Mouse (Mus musculus): ENCODE results near the gene Hapln4. TPM values are rescaled to one million over a fixed set of nuclear protein-coding genes. Genes with fewer than 3 reads are reported as not detected.

The Hapln4 gene
- total and polyA plus RNA-seq, 3 experiments: 0.07 to 0.30 (median 0.20) TPM

DNA sequence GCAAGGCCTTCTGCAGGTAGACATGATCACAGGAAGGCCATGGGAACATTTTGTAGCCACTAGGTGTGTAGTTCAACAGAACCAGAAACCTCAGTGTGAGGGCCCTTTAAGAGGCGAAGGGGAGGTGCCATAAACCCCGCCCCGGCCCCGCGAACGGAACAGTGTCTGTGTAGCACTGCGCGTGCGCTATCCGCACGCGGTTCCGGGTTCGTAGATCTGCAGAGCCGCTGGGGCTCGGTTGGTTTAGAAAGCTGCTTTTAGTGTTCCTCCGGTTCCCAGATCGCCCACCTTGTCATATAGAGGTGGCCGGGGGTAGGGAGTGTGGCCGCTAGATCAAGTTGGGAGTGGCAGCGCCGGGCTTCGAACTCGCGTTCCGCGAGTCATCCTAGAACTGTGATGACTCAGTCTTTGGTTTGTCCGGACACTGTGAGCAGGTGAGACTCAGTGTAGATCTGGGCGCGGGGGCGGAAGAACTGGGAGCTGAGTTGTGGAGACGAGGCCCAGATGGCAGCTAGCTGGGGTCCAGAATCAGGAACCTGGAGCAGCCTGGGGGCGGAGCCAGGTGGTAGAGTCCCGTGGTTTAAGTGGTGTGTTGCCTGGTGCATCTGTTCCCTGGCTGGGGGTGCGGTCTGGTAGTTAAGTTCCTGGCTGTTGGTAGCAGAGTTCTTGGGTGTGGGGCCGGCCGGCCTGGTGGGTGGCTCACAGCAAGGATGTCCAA is 48.1 kb downstream of the Hapln4 start, which contains the start of gene Nr2c2ap:
Nr2c2ap (plus strand) TSS at position 168 of the 718 bp plus-strand sequence.
- in situ Hi-C loops (cut with MboI; ENCODE audit: low pct_ligation_motif_present, low pct_unique_long_range_greater_than_20kb, low sequenced_read_pairs) (loop anchor here (5.0 kb wide), 1 partner anchor 36 kb away; no protein-coding TSS in a partner anchor), dilution Hi-C loops (cut with MboI; ENCODE audit: extremely low pct_ligation_motif_present, extremely low pct_unique_long_range_greater_than_20kb, low sequenced_read_pairs) (no loop called here)
- DNase-seq (ENCODE audit: extremely low read depth): peak; percentile 92
- peaks cover 35 to 48% of the 10 kb centered on the region in 2 experiments for H3K36me3 ChIP-seq (replicated peaks in 1 of 2; ENCODE audit: control insufficient read depth in 1 of 2, insufficient read depth in 1 of 2, low read length in 1 of 2)
- TF ChIP-seq TBP (conservative IDR thresholded peaks at IDR 0.05; ENCODE audit: low read depth, low read length) (0 out of 2 replicates have a peak, but pooled peaks have one; percentile 12), HCFC1 (IDR thresholded peaks at IDR 0.05; ENCODE audit: low read depth, low read length) (peak; percentile 75), MYC (IDR thresholded peaks at IDR 0.05; ENCODE audit: low read depth, low read length) (peak; percentile 91), E2F4 (IDR thresholded peaks at IDR 0.05; ENCODE audit: insufficient replicate concordance, low read depth, low read length) (peak; percentile 32; the same call in 1 of the 2 replicates), CHD1 (IDR thresholded peaks at IDR 0.05; ENCODE audit: low read depth, low read length) (no peak), JUND (conservative IDR thresholded peaks at IDR 0.05; ENCODE audit: low read depth, low read length) (no peak), MAZ (IDR thresholded peaks at IDR 0.05; ENCODE audit: low read depth, low read length) (peak; percentile 40), IRF4 (IDR thresholded peaks at IDR 0.05; ENCODE audit: low read depth, low read length) (peak; percentile 17; the same call in 1 of the 2 replicates), USF1 (IDR thresholded peaks at IDR 0.05; ENCODE audit: low read depth, low read length) (no peak), ZNF384 (IDR thresholded peaks at IDR 0.05; ENCODE audit: low read depth, low read length) (no peak), CHD2 (IDR thresholded peaks at IDR 0.05; ENCODE audit: low read length) (no peak; the same call in 1 of the 2 replicates), MEF2A (IDR thresholded peaks at IDR 0.05; ENCODE audit: borderline replicate concordance, low read depth, low read length) (0 out of 2 replicates have a peak, but pooled peaks have one; percentile 30), CTCF (conservative IDR thresholded peaks at IDR 0.05 in 1 of 2, IDR thresholded peaks at IDR 0.05 in 1 of 2; ENCODE audit: low read depth in 2 of 2, low read length in 2 of 2) (0 out of 4 replicates have a peak, but pooled peaks of 1 of the 2 experiments have one; percentile 4), SIN3A (IDR thresholded peaks at IDR 0.05; ENCODE audit: low read length) (peak; percentile 94), GABPA (IDR thresholded peaks at IDR 0.05; ENCODE audit: insufficient replicate concordance, low read depth, low read length) (no peak), MAFK (IDR thresholded peaks at IDR 0.05; ENCODE audit: insufficient replicate concordance, low read length) (no peak), MAX (IDR thresholded peaks at IDR 0.05; ENCODE audit: low read length) (peak; percentile 87), JUN (IDR thresholded peaks at IDR 0.05; ENCODE audit: insufficient read depth, low read depth, low read length) (no peak), EP300 (IDR thresholded peaks at IDR 0.05; ENCODE audit: low read length) (no peak), ZC3H11A (IDR thresholded peaks at IDR 0.05; ENCODE audit: low read depth, low read length) (no peak), USF2 (conservative IDR thresholded peaks at IDR 0.05; ENCODE audit: low read depth, low read length) (no peak), NRF1 (IDR thresholded peaks at IDR 0.05; ENCODE audit: low read depth, low read length) (peak; percentile 90), POLR2AphosphoS2 (IDR thresholded peaks at IDR 0.05; ENCODE audit: low read depth, low read length) (peak; percentile 71; the same call in 1 of the 2 replicates), POLR2A (IDR thresholded peaks at IDR 0.05; ENCODE audit: low read depth, low read length) (peak; percentile 94), ELF1 (IDR thresholded peaks at IDR 0.05; ENCODE audit: low read depth, low read length) (peak; percentile 97), UBTF (IDR thresholded peaks at IDR 0.05; ENCODE audit: low read depth, low read length) (no peak), TCF12 (IDR thresholded peaks at IDR 0.05; ENCODE audit: low read depth, low read length) (peak; percentile 64), RCOR1 (conservative IDR thresholded peaks at IDR 0.05; ENCODE audit: low read depth, low read length) (no peak), PAX5 (IDR thresholded peaks at IDR 0.05; ENCODE audit: low read length) (no peak), ETS1 (conservative IDR thresholded peaks at IDR 0.05; ENCODE audit: low read depth, low read length) (no peak), SMC3 (IDR thresholded peaks at IDR 0.05; ENCODE audit: low read depth, low read length) (no peak; the same call in 1 of the 2 replicates), RAD21 (IDR thresholded peaks at IDR 0.05; ENCODE audit: low read depth, low read length) (no peak), ZMIZ1 (IDR thresholded peaks at IDR 0.05; ENCODE audit: low read depth, low read length) (peak; percentile 49; the same call in 1 of the 2 replicates), KAT2A (IDR thresholded peaks at IDR 0.05; ENCODE audit: insufficient replicate concordance, low read length) (0 out of 2 replicates have a peak, but pooled peaks have one; percentile 38), BHLHE40 (IDR thresholded peaks at IDR 0.05; ENCODE audit: low read depth, low read length) (peak; percentile 43; the same call in 1 of the 2 replicates), NELFE (IDR thresholded peaks at IDR 0.05; ENCODE audit: low read depth, low read length) (peak; percentile 77), ZKSCAN1 (IDR thresholded peaks at IDR 0.05; ENCODE audit: borderline replicate concordance, low read depth, low read length) (no peak), MXI1 (IDR thresholded peaks at IDR 0.05; ENCODE audit: low read depth, low read length) (peak; percentile 93)
- H3K27me3 ChIP-seq (replicated peaks): no peaks in the 10 kb centered on the region
- H3K27ac ChIP-seq (ENCODE audit: insufficient read depth, low read depth): peak within 1 kb of the TSS; percentile 37
- no peaks in the 10 kb centered on the region for H3K9me3 ChIP-seq (replicated peaks; ENCODE audit: low read length)
- peaks cover 10 to 46% of the 10 kb centered on the region in 2 experiments; a peak in 3 of 4 replicates for H3K4me1 ChIP-seq (ENCODE audit: control insufficient read depth in 1 of 2, insufficient read depth in 2 of 2)
- H3K4me3 ChIP-seq (replicated peaks in 1 of 3; ENCODE audit: low read depth in 2 of 3, low read length in 2 of 3, poor library complexity in 1 of 3): peak within 1 kb of the TSS; percentile 76 to 89 (median 77)
- H3K9ac ChIP-seq (ENCODE audit: insufficient read depth, low read depth): peak within 1 kb of the TSS; percentile 87
- peaks cover 14% of the 10 kb centered on the region for H3K79me2 ChIP-seq (replicated peaks; ENCODE audit: control insufficient read depth, extremely low read depth, insufficient read depth, poor library complexity, severe bottlenecking)
- peak within 1 kb of the TSS; percentile 65 for H3K4me2 ChIP-seq (ENCODE audit: insufficient read depth, low read depth, poor library complexity, severe bottlenecking)

Data from CH12.LX (cell line).